Mouse (Mus musculus) C2C12 (cell line): ENCODE data around the gene Ptk6. TPM values are rescaled to one million over a fixed set of nuclear protein-coding genes. Genes with fewer than 3 reads are reported as not detected.

Experiments used
- H3K27me3 ChIP-seq: one replicate; pipeline ENCODE4 v1.6.1; 2011; ENCODE audit not compliant: control insufficient read depth, insufficient read depth, insufficient read length
- H3K36me3 ChIP-seq: one replicate; pipeline ENCODE4 v1.6.1; 2011; ENCODE audit not compliant: control insufficient read depth, insufficient read depth
- H3K4me3 ChIP-seq: one replicate; pipeline ENCODE4 v1.5.1; 2011; ENCODE audit warnings: mild to moderate bottlenecking, control low read depth; ENCODE audit not compliant: poor library complexity, insufficient read depth, severe bottlenecking
- H3K79me2 ChIP-seq: one replicate; pipeline ENCODE4 v1.6.1; 2011; ENCODE audit not compliant: control insufficient read depth, insufficient read depth
- H3K79me3 ChIP-seq: one replicate; pipeline ENCODE4 v1.6.1; 2011; ENCODE audit warnings: low read depth, control low read depth
- H3ac ChIP-seq: one replicate; pipeline ENCODE3; 2011; ENCODE audit warnings: low read depth; ENCODE audit not compliant: control insufficient read depth, insufficient read length
- CEBPB ChIP-seq: IDR thresholded peaks from one replicate; pipeline ENCODE4 v1.6.1; 2011; ENCODE audit warnings: low read depth, mild to moderate bottlenecking, control low read depth, moderate library complexity
- CTCF ChIP-seq: IDR thresholded peaks from one replicate; pipeline ENCODE4 v1.5.1; 2011; ENCODE audit not compliant: control insufficient read depth, insufficient read depth, insufficient read length
- FOSL1 ChIP-seq: IDR thresholded peaks from one replicate; pipeline ENCODE4 v1.8.0; 2011; ENCODE audit warnings: mild to moderate bottlenecking, low read length; ENCODE audit not compliant: poor library complexity, insufficient read depth, severe bottlenecking
- MAX ChIP-seq: IDR thresholded peaks from one replicate; pipeline ENCODE4 v1.6.1; 2011; ENCODE audit warnings: mild to moderate bottlenecking, control low read depth
- MYOD1 ChIP-seq: IDR thresholded peaks from one replicate; pipeline ENCODE4 v1.6.1; 2011; ENCODE audit warnings: low read depth; ENCODE audit not compliant: control insufficient read depth, insufficient read length
- MYOG ChIP-seq: IDR thresholded peaks from one replicate; pipeline ENCODE4 v1.6.1; 2011; ENCODE audit not compliant: control insufficient read depth, insufficient read length; ENCODE audit errors: extremely low read depth
- USF1 ChIP-seq: IDR thresholded peaks from one replicate; pipeline ENCODE4 v1.6.1; 2011; ENCODE audit warnings: low read depth, mild to moderate bottlenecking, control low read depth, moderate library complexity
- polyA plus RNA-seq: library from polyadenylated mRNA; unstranded; fragments of >200 nt; fragmentation: generic; extraction: Trizol; gene quantifications from one replicate; pipeline ENCODE4 v1.2.1, GENCODE M21; 2012; ENCODE audit warnings: missing spikeins

Gene Ptk6
- polyA plus RNA-seq, 1 experiment = not detected

GRCm38 (mm10) chr2:181160821-181161220 is 41.8 kb downstream of the Ptk6 start:
- TF ChIP-seq FOSL1 (no peak), MYOG (no peak), CTCF (no peak), MYOD1 (no peak), CEBPB (no peak), USF1 (no peak), MAX (no peak)
- H3K36me3 ChIP-seq = no peaks in the 10 kb centered on the region
- H3K27me3 ChIP-seq = peaks cover 51% of the 10 kb centered on the region
- H3K4me3 ChIP-seq = no peak overlapping the region
- no peaks in the 10 kb centered on the region for H3K79me2 ChIP-seq
- no peak overlapping the region for H3ac ChIP-seq
- H3K79me3 ChIP-seq = no peaks in the 10 kb centered on the region

- Histone ChIP-seq H3K4me3 (no peak overlapping the region), H3K27me3 (peaks cover 53% of the 10 kb centered on the region), H3K79me2 (no peaks in the 10 kb centered on the region), H3K36me3 (no peaks in the 10 kb centered on the region), H3ac (no peak overlapping the region), H3K79me3 (no peaks in the 10 kb centered on the region)
- TF ChIP-seq MYOG = no peak
- TF ChIP-seq FOSL1 = no peak
- no peak for TF ChIP-seq USF1
- TF ChIP-seq CEBPB = no peak
- no peak for TF ChIP-seq MYOD1
- TF ChIP-seq MAX = no peak
- TF ChIP-seq CTCF = no peak
These were observed 42.8 kb downstream of the Ptk6 start for GRCm38 (mm10) chr2:181159771-181160170.

- Histone ChIP-seq H3ac (no peak overlapping the region), H3K36me3 (no peaks in the 10 kb centered on the region), H3K27me3 (peaks cover 53% of the 10 kb centered on the region), H3K79me3 (no peaks in the 10 kb centered on the region), H3K79me2 (no peaks in the 10 kb centered on the region), H3K4me3 (no peak overlapping the region)
- no peak for TF ChIP-seq MAX
- no peak for TF ChIP-seq USF1
- TF ChIP-seq CEBPB = no peak
- no peak for TF ChIP-seq MYOD1
- no peak for TF ChIP-seq CTCF
- no peak for TF ChIP-seq FOSL1
- no peak for TF ChIP-seq MYOG
These were observed 43.5 kb downstream of the Ptk6 start for GRCm38 (mm10) chr2:181159091-181159514.

- TF ChIP-seq MYOD1 (no peak), MYOG (no peak), USF1 (no peak), FOSL1 (no peak), MAX (no peak), CEBPB (no peak), CTCF (no peak)
- H3K27me3 ChIP-seq = peaks cover 57% of the 10 kb centered on the region
- H3K36me3 ChIP-seq = no peaks in the 10 kb centered on the region
- no peaks in the 10 kb centered on the region for H3K79me2 ChIP-seq
- no peak overlapping the region for H3K4me3 ChIP-seq
- H3ac ChIP-seq = no peak overlapping the region
- no peaks in the 10 kb centered on the region for H3K79me3 ChIP-seq
These were observed 44.1 kb downstream of the Ptk6 start for GRCm38 (mm10) chr2:181158471-181158870.

- Histone ChIP-seq H3K4me3 (no peak overlapping the region), H3K79me2 (no peaks in the 10 kb centered on the region), H3K36me3 (no peaks in the 10 kb centered on the region), H3ac (no peak overlapping the region), H3K27me3 (peaks cover 60% of the 10 kb centered on the region), H3K79me3 (no peaks in the 10 kb centered on the region)
- no peak for TF ChIP-seq MYOG
- TF ChIP-seq CTCF = no peak
- no peak for TF ChIP-seq MAX
- no peak for TF ChIP-seq MYOD1
- no peak for TF ChIP-seq USF1
- no peak for TF ChIP-seq FOSL1
- TF ChIP-seq CEBPB = no peak
These were observed 44.8 kb downstream of the Ptk6 start for GRCm38 (mm10) chr2:181157716-181158302.
